Mouse (Mus musculus): Measurements from ENCODE around the gene Tomm20l. TPM values are rescaled to one million over a fixed set of nuclear protein-coding genes. Genes with fewer than 3 reads are reported as not detected.

Gene Tomm20l
- polyA plus RNA-seq, 1 experiment from 2014 or later = not detected

DNA sequence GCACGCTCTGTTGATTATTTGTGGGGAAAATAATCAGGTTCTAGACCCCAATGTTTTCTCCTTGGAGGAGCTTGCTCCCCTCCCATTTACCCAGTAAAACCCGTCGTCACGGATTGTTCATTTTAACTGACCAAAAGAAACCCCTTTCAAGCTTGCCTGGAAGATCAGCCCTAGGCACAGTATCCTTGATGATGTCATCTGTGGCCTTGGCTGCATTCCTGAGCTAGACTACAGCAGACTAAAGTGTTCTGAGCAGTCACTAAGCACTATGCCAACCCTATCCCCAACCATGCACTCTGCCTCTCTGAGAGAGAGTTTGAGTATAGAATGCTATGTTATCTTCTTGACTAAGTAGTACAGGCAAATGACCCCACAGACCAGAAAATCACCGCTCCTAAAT is 5.2 kb downstream of the Tomm20l start:
- no peaks in the 10 kb centered on the region for H3K36me3 ChIP-seq (ENCODE audit: control insufficient read depth, insufficient read depth, low read length)
- H3K4me3 ChIP-seq (ENCODE audit: low read depth, low read length) = no peak overlapping the region
- WGBS = 80% methylated on average over 5 of the region's 5 CpGs
- no peaks in the 10 kb centered on the region for H3K4me1 ChIP-seq (ENCODE audit: control insufficient read depth, insufficient read depth, low read length)
- ATAC-seq (ENCODE audit: insufficient read depth, low FRiP score, low TSS enrichment) (no peak), DNase-seq (ENCODE audit: low spot score) (no peak)
- H3K27ac ChIP-seq (ENCODE audit: low read depth, low read length) = no peak overlapping the region
- no peaks in the 10 kb centered on the region for H3K9me3 ChIP-seq (ENCODE audit: control insufficient read depth, low read length)
- H3K4me2 ChIP-seq (ENCODE audit: low read depth) = no peak overlapping the region
- H3K27me3 ChIP-seq (ENCODE audit: control insufficient read depth, insufficient read depth, low read length) = 0 out of 2 replicates have a peak, but pooled peaks cover 2% of the 10 kb centered on the region
- no peak overlapping the region for H3K9ac ChIP-seq (ENCODE audit: low read length)

DNA sequence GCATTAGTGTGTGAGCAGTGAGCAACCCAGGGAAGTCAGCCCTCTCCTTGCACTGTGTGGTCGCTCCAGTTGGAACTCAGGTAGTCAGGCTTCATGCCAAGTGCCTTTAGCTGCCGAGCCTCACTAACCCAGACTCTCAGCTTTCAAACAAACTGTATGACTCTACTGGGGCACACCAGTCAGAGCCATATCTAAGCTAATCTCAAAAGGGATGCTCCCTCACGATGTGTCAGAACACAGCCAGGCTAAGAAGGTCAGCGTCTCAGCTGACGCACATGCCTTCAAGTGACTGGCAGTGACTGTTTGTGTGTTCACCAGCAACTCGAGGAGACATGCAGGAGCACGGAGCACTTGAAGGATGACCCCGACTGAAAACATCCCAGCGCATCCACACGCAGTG is 11.5 kb downstream of the Tomm20l start:
- no peaks in the 10 kb centered on the region for H3K4me1 ChIP-seq (ENCODE audit: control insufficient read depth, insufficient read depth, low read length)
- no peak overlapping the region for H3K9ac ChIP-seq (ENCODE audit: low read length)
- peaks cover 2% of the 10 kb centered on the region for H3K36me3 ChIP-seq (ENCODE audit: control insufficient read depth, insufficient read depth, low read length)
- no peak for DNase-seq (ENCODE audit: low spot score)
- no peak overlapping the region for H3K4me3 ChIP-seq (ENCODE audit: low read depth, low read length)
- ATAC-seq (ENCODE audit: insufficient read depth, low FRiP score, low TSS enrichment) = no peak
- no peak overlapping the region for H3K4me2 ChIP-seq (ENCODE audit: low read depth)
- no peaks in the 10 kb centered on the region for H3K27me3 ChIP-seq (ENCODE audit: control insufficient read depth, insufficient read depth, low read length)
- H3K9me3 ChIP-seq (ENCODE audit: control insufficient read depth, low read length) = no peaks in the 10 kb centered on the region
- H3K27ac ChIP-seq (ENCODE audit: low read depth, low read length) = no peak overlapping the region
- WGBS = 94% methylated on average over 10 of the region's 10 CpGs

DNA sequence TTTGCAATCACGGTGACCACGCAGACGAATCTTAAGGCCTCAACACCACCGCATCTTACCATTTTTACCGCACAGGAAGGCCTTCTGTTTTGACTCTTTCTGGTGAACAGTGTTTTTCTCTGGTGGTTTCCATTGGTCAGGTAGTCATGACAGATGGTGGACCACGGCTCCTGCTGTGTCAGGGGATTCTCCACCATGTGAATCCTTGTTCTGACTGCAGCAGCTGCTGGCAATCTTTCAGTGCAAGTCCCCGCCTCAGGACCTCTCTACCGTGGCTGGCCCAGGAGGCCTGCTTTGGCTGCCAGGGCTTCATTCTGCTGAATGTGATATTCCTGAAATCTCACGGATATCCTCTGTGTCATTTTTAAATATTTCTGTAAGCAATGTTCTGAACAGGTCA is 12.1 kb downstream of the Tomm20l start:
- Histone ChIP-seq H3K9ac (ENCODE audit: low read length) (no peak overlapping the region), H3K27ac (ENCODE audit: low read depth, low read length) (no peak overlapping the region), H3K4me1 (ENCODE audit: control insufficient read depth, insufficient read depth, low read length) (no peaks in the 10 kb centered on the region), H3K36me3 (ENCODE audit: control insufficient read depth, insufficient read depth, low read length) (peaks cover 2% of the 10 kb centered on the region), H3K27me3 (ENCODE audit: control insufficient read depth, insufficient read depth, low read length) (no peaks in the 10 kb centered on the region), H3K9me3 (ENCODE audit: control insufficient read depth, low read length) (no peaks in the 10 kb centered on the region), H3K4me3 (ENCODE audit: low read depth, low read length) (no peak overlapping the region), H3K4me2 (ENCODE audit: low read depth) (no peak overlapping the region)
- DNase-seq (ENCODE audit: low spot score) (no peak), ATAC-seq (ENCODE audit: insufficient read depth, low FRiP score, low TSS enrichment) (no peak)
- 90% methylated on average over 9 of the region's 9 CpGs for WGBS

DNA sequence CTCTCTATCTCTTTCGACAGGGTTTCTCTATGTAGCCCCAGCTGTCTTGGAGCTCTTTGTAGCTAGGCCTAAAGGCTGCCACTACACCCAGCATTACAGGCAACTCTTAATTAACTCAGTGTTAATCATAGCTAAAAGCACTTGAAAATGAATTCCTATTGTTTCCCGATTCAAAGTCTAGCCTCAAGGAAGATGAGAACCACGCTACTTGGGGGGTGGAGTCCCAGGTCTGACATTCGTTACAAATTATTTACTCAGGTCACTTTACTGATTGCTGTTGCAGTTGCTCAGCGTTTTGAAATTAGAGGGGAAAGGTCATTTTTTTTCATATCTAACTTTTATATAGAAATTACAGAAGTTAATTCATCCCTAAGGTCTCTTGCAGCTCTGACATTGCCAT is 24.4 kb downstream of the Tomm20l start:
- Histone ChIP-seq H3K4me1 (ENCODE audit: control insufficient read depth, insufficient read depth, low read length) (peaks cover 7% of the 10 kb centered on the region), H3K27me3 (ENCODE audit: control insufficient read depth, insufficient read depth, low read length) (no peaks in the 10 kb centered on the region), H3K4me2 (ENCODE audit: low read depth) (peak overlapping the region; percentile 79), H3K9ac (ENCODE audit: low read length) (no peak overlapping the region), H3K4me3 (ENCODE audit: low read depth, low read length) (peak overlapping the region; percentile 89; the same call in 1 of the 2 replicates), H3K36me3 (ENCODE audit: control insufficient read depth, insufficient read depth, low read length) (peaks cover 2% of the 10 kb centered on the region; the same call in 1 of the 2 replicates), H3K27ac (ENCODE audit: low read depth, low read length) (no peak overlapping the region), H3K9me3 (ENCODE audit: control insufficient read depth, low read length) (no peaks in the 10 kb centered on the region)
- ATAC-seq (ENCODE audit: insufficient read depth, low FRiP score, low TSS enrichment) (no peak), DNase-seq (ENCODE audit: low spot score) (no peak)
- 53% methylated on average over 5 of the region's 5 CpGs for WGBS

DNA sequence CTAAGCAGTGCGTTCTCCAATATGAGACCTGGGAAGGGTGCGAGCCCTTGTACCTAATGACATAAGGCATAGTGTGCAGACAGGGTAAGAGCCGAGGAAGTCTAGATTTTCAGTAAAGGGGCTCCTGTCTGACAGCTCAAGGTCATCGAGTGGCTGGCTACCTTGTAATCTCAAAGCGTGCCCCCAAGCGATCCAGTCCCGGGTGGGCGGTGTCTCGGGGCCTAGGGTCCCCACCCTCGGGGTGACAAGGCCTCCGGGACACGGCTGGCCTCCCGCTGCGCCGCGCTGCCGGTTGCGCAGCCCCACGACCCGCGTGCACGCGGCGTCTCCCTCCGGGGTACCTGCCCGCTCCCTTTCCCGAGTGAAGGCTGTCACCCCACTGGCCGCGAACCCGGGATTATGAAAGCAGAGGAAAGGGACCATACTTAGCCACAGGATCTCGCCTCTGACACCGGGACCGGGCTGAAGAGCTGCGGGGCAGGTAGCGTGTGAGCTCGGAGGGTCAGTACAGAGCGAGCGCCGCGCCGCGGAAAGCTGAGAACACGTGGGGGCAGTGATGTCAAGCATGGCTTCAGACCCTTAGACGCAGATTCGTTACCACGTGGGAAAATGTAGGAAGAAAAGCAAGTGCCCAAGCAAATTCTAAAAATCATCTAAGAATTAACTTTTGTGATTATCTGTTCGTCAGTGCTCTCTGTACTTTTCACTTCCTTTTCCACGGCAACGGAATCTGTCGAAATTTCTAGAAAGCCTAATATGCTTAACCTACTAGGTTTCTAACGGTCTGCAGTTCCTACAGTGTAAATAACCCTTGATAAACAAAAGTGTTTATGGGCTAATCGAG is 25.1 kb downstream of the Tomm20l start, which contains the start of the genes Timm9 and 2700049A03Rik:
Gene Timm9 (minus strand): TSS at position 555 of the 844 bp plus-strand sequence.
Gene 2700049A03Rik (plus strand): TSS at position 719 of the 844 bp plus-strand sequence.
- under 1% methylated on average over 52 of the region's 52 CpGs for WGBS
- Histone ChIP-seq H3K27me3 (ENCODE audit: control insufficient read depth, insufficient read depth, low read length) (no peaks in the 10 kb centered on the region), H3K36me3 (ENCODE audit: control insufficient read depth, insufficient read depth, low read length) (peaks cover 6% of the 10 kb centered on the region)

DNA sequence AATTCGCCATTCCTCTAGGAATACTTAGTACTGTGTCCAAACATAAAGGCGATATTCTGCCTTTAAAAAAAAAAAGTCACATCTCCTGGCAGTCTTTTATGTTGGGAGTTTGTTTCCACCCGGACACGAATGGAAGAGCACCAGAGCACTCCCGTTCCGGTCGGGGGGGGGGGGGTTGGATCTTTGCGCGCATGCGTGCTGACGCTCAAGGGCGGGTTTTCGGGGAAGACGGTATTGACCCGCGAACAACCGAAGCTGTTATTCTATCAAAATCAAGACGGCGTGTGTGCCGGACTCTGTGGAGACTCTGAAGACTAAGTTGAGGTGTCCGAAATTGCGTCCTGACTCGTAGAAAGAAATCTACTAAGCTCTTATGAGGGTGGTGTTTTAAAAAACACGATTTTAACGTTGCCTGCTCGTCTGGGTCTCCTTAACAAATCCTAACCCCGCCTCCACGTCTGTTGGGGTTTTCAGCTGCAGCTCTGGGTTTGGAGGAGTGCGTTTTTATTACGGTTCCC is 25.8 kb downstream of the Tomm20l start:
- ATAC-seq (ENCODE audit: insufficient read depth, low FRiP score, low TSS enrichment) (peak; percentile 82), DNase-seq (ENCODE audit: low spot score) (peak; percentile 92)
- H3K9ac ChIP-seq (ENCODE audit: low read length) = peak overlapping the region; percentile 89
- H3K27ac ChIP-seq (ENCODE audit: low read depth, low read length) = peak overlapping the region; percentile 56; the same call in 1 of the 2 replicates
- under 1% methylated on average over 30 of the region's 30 CpGs for WGBS
- no peaks in the 10 kb centered on the region for H3K27me3 ChIP-seq (ENCODE audit: control insufficient read depth, insufficient read depth, low read length)
- H3K4me3 ChIP-seq (ENCODE audit: low read depth, low read length) = peak overlapping the region; percentile 89
- no peaks in the 10 kb centered on the region for H3K9me3 ChIP-seq (ENCODE audit: control insufficient read depth, low read length)
- peaks cover 7% of the 10 kb centered on the region for H3K4me1 ChIP-seq (ENCODE audit: control insufficient read depth, insufficient read depth, low read length)
- H3K4me2 ChIP-seq (ENCODE audit: low read depth) = peak overlapping the region; percentile 79
- peaks cover 6% of the 10 kb centered on the region for H3K36me3 ChIP-seq (ENCODE audit: control insufficient read depth, insufficient read depth, low read length)

More for the DNA sequence above, 25.1 kb downstream of the Tomm20l start, which contains the start of the genes Timm9 and 2700049A03Rik:
- Histone ChIP-seq H3K9ac (ENCODE audit: low read length) (peak within 1 kb of the TSS; percentile 89), H3K27ac (ENCODE audit: low read depth, low read length) (peak within 1 kb of the TSS; percentile 56), H3K4me3 (ENCODE audit: low read depth, low read length) (peak within 1 kb of the TSS; percentile 89), H3K4me1 (ENCODE audit: control insufficient read depth, insufficient read depth, low read length) (peaks cover 7% of the 10 kb centered on the region), H3K4me2 (ENCODE audit: low read depth) (peak within 1 kb of the TSS; percentile 79), H3K9me3 (ENCODE audit: control insufficient read depth, low read length) (no peaks in the 10 kb centered on the region)
- DNase-seq (ENCODE audit: low spot score) (peak; percentile 84), ATAC-seq (ENCODE audit: insufficient read depth, low FRiP score, low TSS enrichment) (peak; percentile 92)

DNA sequence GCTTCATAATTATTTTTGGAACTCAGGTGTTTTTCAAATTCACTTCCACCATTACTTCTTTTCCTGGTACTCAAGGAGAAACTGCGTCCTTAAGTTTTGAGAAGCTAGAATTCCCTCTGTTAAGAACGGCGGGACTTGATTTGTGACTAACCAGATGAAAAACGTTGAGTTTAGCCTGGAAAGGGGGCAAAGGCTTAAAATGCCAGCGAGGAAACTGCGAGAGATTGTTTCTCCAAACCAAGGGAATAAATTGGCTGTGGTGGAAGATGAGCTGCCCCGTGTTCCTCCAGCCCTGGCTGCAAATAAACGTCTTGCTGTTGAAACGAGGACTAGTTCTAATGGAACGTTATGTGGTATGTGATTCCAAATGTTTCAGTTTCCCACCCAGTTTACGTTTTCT is 26.5 kb downstream of the Tomm20l start:
- peak overlapping the region; percentile 79 for H3K4me2 ChIP-seq (ENCODE audit: low read depth)
- no peak for ATAC-seq (ENCODE audit: insufficient read depth, low FRiP score, low TSS enrichment)
- peak overlapping the region; percentile 44 for H3K9ac ChIP-seq (ENCODE audit: low read length)
- H3K27me3 ChIP-seq (ENCODE audit: control insufficient read depth, insufficient read depth, low read length) = no peaks in the 10 kb centered on the region
- no peak for DNase-seq (ENCODE audit: low spot score)
- WGBS = 13% methylated on average over 11 of the region's 11 CpGs
- peaks cover 8% of the 10 kb centered on the region for H3K36me3 ChIP-seq (ENCODE audit: control insufficient read depth, insufficient read depth, low read length)
- H3K4me1 ChIP-seq (ENCODE audit: control insufficient read depth, insufficient read depth, low read length) = peaks cover 7% of the 10 kb centered on the region
- H3K9me3 ChIP-seq (ENCODE audit: control insufficient read depth, low read length) = no peaks in the 10 kb centered on the region
- H3K27ac ChIP-seq (ENCODE audit: low read depth, low read length) = no peak overlapping the region
- peak overlapping the region; percentile 89 for H3K4me3 ChIP-seq (ENCODE audit: low read depth, low read length)

DNA sequence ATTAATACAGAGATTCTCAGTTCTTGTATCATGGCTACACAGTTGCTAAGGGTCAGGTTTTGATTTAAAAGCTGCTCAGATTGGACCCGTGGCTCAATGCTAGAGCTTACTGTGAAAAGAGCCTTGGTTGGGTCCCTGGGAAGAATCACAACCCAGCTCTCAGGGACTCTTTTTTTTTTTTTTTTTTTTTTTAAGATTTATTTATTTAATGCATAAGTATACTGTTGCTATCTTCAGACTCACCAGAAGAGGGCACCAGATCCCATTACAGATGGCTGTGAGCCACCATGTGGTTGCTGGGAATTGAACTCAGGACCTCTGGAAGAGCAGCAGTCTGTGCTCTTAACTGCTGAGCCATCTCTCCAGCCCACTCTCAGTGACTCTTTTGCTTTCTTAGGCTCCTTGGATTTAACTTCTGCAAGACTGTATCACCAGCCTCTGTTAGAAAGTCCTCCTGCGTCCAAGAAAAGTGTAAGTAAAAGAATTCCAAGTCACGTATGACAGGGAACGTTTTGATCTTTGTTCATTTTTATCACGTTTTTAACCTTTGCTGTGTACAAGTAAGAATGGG is 28.1 kb downstream of the Tomm20l start:
- no peak overlapping the region for H3K4me2 ChIP-seq (ENCODE audit: low read depth)
- DNase-seq (ENCODE audit: low spot score) = no peak
- H3K4me3 ChIP-seq (ENCODE audit: low read depth, low read length) = no peak overlapping the region
- no peaks in the 10 kb centered on the region for H3K9me3 ChIP-seq (ENCODE audit: control insufficient read depth, low read length)
- H3K9ac ChIP-seq (ENCODE audit: low read length) = no peak overlapping the region
- H3K36me3 ChIP-seq (ENCODE audit: control insufficient read depth, insufficient read depth, low read length) = peaks cover 8% of the 10 kb centered on the region
- no peak overlapping the region for H3K27ac ChIP-seq (ENCODE audit: low read depth, low read length)
- peaks cover 7% of the 10 kb centered on the region for H3K4me1 ChIP-seq (ENCODE audit: control insufficient read depth, insufficient read depth, low read length)
- H3K27me3 ChIP-seq (ENCODE audit: control insufficient read depth, insufficient read depth, low read length) = no peaks in the 10 kb centered on the region
- ATAC-seq (ENCODE audit: insufficient read depth, low FRiP score, low TSS enrichment) = no peak
- WGBS = 81% methylated on average over 5 of the region's 5 CpGs
